Mouse (Mus musculus) embryonic facial prominence, embryonic 14.5 days (tissue): ENCODE data around the gene Fut8. TPM values are rescaled to one million over a fixed set of nuclear protein-coding genes. Genes with fewer than 3 reads are reported as not detected.

Experiments
- ATAC-seq: fragments of 200-750 bp; cut with Nextera tagmentation; 2 replicates; pipeline ENCODE4 v1.8.0; 2017; ENCODE audit warnings: low read depth, moderate number of reproducible peaks, moderate TSS enrichment
- DNase-seq: peaks from one replicate; pipeline ENCODE4 v3.0.0-alpha.2; 2015; ENCODE audit warnings: low spot score
- H3K27ac ChIP-seq: fragments of 300-500 bp; sonication (generic); replicated peaks from 2 replicates; pipeline ENCODE4 v1.5.1; 2014; ENCODE audit warnings: low read depth, mild to moderate bottlenecking, low read length, moderate library complexity
- H3K27me3 ChIP-seq: fragments of 300-500 bp; sonication (generic); replicated peaks from 2 replicates; pipeline ENCODE4 v1.6.1; 2014; ENCODE audit warnings: low read length; ENCODE audit not compliant: control insufficient read depth, insufficient read depth
- H3K36me3 ChIP-seq: fragments of 300-500 bp; sonication (generic); 2 replicates; pipeline ENCODE4 v1.6.1; 2014; ENCODE audit warnings: low read length, mixed read lengths; ENCODE audit not compliant: control insufficient read depth, insufficient read depth
- H3K4me1 ChIP-seq: fragments of 300-500 bp; sonication (generic); 2 replicates; pipeline ENCODE4 v1.6.1; 2014; ENCODE audit warnings: antibody characterized with exemption, low read length; ENCODE audit not compliant: control insufficient read depth, insufficient read depth
- H3K4me2 ChIP-seq: fragments of 300-500 bp; sonication (generic); 2 replicates; pipeline ENCODE4 v1.6.1; 2014; ENCODE audit warnings: low read depth, mild to moderate bottlenecking, low read length, moderate library complexity, mixed read lengths
- H3K4me3 ChIP-seq: fragments of 300-500 bp; sonication (generic); 2 replicates; pipeline ENCODE4 v1.5.1; 2014; ENCODE audit warnings: low read depth, mild to moderate bottlenecking, low read length
- H3K9ac ChIP-seq: fragments of 300-500 bp; sonication (generic); 2 replicates; pipeline ENCODE4 v1.6.1; 2014; ENCODE audit warnings: low read depth, mild to moderate bottlenecking, low read length, moderate library complexity, mixed read lengths
- H3K9me3 ChIP-seq: fragments of 300-500 bp; sonication (generic); 2 replicates; pipeline ENCODE4 v1.6.1; 2016; ENCODE audit warnings: low read length; ENCODE audit not compliant: control insufficient read depth
- WGBS: fragments of 180-500 bp; shearing (Covaris S2); extraction: QIAGEN DNeasy Blood & Tissue Kit; methylation state at CpG from one replicate; pipeline ENCODE4 v1.1.7; 2014; 5-methylcytosine and 5-hydroxymethylcytosine counted together
- polyA plus RNA-seq: library from polyadenylated mRNA; unstranded; fragments of >200 nt; fragmentation: Nextera tagmentation; extraction: Ambion mirVana; gene quantifications from 2 replicates; pipeline ENCODE4 v1.2.1, GENCODE M21; 2014

Gene Fut8
- polyA plus RNA-seq, 1 experiment from 2014 or later = 28.8 TPM

DNA sequence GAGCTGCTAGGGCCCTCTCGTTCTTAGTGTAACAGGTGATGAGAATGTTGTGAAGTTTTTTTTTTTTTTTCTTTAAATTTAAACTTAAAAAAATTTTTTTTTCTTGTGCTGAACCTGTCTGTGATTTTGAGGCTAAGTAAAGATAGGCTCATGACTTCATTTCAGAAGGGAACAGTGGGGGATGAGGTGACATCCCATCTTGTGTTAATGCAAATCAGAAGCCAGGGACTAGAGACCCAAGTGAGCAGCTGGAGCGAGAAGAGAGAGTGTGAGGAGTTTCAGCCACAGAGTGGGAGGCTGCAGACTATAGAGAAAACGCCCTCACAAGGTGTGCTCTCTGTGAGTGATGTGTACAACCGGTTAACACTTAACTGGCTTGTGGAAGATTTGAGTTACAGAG, 2.0 kb upstream of the Fut8 start:
- no peak overlapping the region for H3K9ac ChIP-seq
- ATAC-seq (no peak), DNase-seq (no peak)
- H3K27ac ChIP-seq = no peak overlapping the region
- no peaks in the 10 kb centered on the region for H3K36me3 ChIP-seq
- H3K4me1 ChIP-seq = peaks cover 8% of the 10 kb centered on the region; the same call in 1 of the 2 replicates
- no peaks in the 10 kb centered on the region for H3K27me3 ChIP-seq
- no peak overlapping the region for H3K4me2 ChIP-seq
- 59% methylated on average over 4 of the region's 4 CpGs for WGBS
- H3K9me3 ChIP-seq = no peaks in the 10 kb centered on the region
- no peak overlapping the region for H3K4me3 ChIP-seq

DNA sequence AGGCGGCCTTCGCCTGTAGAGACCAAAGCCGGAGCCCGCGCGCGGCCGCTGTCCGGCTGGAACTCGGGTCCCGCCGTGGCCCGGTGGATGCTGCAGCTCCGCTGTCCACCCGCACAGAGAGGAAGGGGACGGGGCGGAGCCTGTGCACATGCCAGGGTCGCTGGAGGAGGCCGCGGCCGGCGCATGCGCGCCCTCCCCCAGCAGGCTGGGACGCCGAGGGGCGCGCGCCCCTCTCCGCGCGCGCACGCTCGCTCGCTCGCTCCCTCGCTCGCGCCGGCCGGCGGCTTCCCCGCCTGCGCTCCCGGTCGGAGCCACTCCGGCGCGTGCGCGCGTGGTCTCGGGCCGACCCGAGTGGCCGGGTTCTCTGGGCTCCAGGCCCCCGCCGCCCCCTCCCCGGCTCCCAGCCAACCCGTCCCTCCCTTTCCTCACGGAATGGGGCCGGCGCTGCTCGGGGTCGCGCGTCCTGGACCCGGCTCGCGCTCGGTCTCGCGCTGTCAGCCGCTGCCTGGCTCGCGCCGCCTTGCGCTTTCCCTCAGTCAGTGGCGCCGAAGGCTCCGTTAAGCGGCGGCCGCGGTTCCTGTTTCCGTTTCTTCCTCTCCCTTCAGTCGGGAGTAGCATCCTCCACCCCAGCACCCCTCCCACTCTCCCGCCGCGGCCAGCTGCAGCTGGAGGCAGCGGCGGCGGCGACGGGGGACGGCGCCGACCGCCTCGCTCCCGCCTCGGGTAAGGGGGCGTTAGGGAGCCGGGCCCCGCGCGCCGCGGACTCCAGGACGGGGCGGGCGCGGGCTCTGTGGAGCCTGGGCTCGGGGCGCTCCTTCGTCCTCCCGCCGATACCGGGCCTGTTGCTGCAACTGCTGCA, 835 bp downstream of the Fut8 start:
- under 1% methylated on average over 19 of the region's 120 CpGs for WGBS

DNA sequence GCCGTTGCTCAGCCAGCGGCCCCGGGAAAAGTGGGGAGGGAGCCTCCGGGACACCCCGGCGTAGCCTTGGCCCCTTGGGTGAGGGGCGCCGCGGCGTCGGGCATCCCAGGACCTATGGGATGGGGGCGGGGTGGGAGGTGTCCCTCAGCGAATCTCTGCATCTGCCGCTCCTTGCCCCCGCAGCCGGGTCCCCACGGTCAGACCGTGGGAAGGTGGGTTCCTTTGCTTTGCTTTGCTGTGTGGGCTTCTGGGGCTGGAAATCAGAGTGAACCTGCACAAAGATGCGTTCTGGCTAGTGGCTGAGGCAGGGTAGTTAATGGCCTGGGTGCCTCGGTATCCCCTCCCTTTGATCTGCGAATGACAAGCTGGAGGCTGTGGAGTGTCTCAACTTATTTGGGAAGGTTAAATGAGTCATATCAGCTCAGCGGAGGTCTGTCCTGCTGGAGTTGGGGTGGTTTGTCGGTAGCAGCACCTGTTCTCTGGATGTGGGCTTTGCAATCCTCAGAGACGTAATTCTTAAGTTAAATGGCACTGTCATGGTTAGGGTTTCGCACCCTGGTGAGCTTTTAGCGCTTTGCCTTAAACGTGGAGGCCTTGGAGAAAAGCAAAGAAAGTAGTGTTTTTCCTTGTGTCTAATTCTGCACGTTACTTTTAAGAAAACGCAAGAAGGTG, 1.6 kb downstream of the Fut8 start:
- H3K36me3 ChIP-seq = no peaks in the 10 kb centered on the region
- no peak for ATAC-seq

More for the DNA sequence above, 835 bp downstream of the Fut8 start:
- H3K4me1 ChIP-seq = peaks cover 8% of the 10 kb centered on the region; the same call in 1 of the 2 replicates
- H3K27me3 ChIP-seq = no peaks in the 10 kb centered on the region
- H3K4me3 ChIP-seq = peak overlapping the region; percentile 71
- ATAC-seq = peak; percentile 97
- peak overlapping the region; percentile 89 for H3K9ac ChIP-seq
- H3K4me2 ChIP-seq = peak overlapping the region; percentile 94
- H3K36me3 ChIP-seq = no peaks in the 10 kb centered on the region
- H3K9me3 ChIP-seq = no peaks in the 10 kb centered on the region
- peak overlapping the region; percentile 91 for H3K27ac ChIP-seq
- DNase-seq = peak; percentile 96

DNA sequence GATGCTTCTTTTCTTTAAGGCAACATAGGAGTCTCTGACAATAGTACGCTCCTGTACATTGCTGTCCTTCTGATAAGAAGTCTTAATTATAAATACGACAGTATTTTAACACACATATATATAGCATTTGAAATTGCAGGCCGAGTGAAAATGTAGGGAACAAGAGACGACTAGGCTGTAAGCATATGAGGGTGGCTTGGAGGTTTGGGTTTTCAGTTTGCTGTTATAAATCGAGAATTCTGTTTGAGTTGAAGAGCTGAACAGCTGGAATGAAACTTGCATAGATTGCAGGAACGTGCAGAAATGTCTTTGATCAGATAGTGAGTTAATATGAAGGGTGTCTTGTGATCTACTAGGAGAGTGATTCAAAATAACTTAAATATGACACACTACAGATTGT, 2.4 kb downstream of the Fut8 start:
- H3K36me3 ChIP-seq = no peaks in the 10 kb centered on the region
- no peak overlapping the region for H3K9ac ChIP-seq
- 45% methylated on average over 6 of the region's 6 CpGs for WGBS
- no peak overlapping the region for H3K4me3 ChIP-seq
- peak overlapping the region; percentile 94; the same call in 1 of the 2 replicates for H3K4me2 ChIP-seq
- H3K4me1 ChIP-seq = peaks cover 8% of the 10 kb centered on the region; the same call in 1 of the 2 replicates
- ATAC-seq (no peak), DNase-seq (no peak)
- H3K27me3 ChIP-seq = no peaks in the 10 kb centered on the region
- no peak overlapping the region for H3K27ac ChIP-seq
- no peaks in the 10 kb centered on the region for H3K9me3 ChIP-seq

More for the DNA sequence above, 1.6 kb downstream of the Fut8 start:
- Histone ChIP-seq H3K4me3 (peak overlapping the region; percentile 71), H3K9ac (peak overlapping the region; percentile 89), H3K27me3 (no peaks in the 10 kb centered on the region), H3K4me2 (peak overlapping the region; percentile 94), H3K9me3 (no peaks in the 10 kb centered on the region), H3K27ac (peak overlapping the region; percentile 91), H3K4me1 (peaks cover 8% of the 10 kb centered on the region; the same call in 1 of the 2 replicates)
- 1% methylated on average over 29 of the region's 29 CpGs for whole genome bisulfite sequencing
- no peak for DNase-seq

DNA sequence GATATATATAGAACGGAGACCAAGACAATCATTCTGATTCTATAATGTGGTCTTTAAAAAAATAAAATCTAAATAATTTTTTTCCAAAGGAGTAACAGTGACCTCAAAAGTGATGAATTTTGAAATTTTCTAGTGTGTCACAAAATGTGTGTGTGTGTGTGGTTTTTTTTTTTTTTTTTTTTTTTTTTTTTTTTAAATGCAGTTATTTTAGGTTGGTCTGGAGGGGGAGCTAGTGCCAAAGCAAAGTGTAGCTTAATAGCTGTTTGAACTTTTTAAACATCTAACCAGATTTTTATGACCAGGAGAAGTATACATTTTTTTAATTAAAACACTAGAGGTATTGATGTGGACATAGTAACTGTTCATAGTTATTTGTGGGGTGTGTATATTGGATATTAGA, 2.9 kb downstream of the Fut8 start:
- peak; percentile 70 for DNase-seq
- Histone ChIP-seq H3K9ac (no peak overlapping the region), H3K27ac (no peak overlapping the region), H3K4me3 (no peak overlapping the region), H3K36me3 (no peaks in the 10 kb centered on the region), H3K4me2 (no peak overlapping the region), H3K9me3 (no peaks in the 10 kb centered on the region), H3K4me1 (peaks cover 8% of the 10 kb centered on the region; the same call in 1 of the 2 replicates), H3K27me3 (no peaks in the 10 kb centered on the region)
- 55% methylated on average over 1 of the region's 1 CpGs for WGBS
- ATAC-seq = no peak

DNA sequence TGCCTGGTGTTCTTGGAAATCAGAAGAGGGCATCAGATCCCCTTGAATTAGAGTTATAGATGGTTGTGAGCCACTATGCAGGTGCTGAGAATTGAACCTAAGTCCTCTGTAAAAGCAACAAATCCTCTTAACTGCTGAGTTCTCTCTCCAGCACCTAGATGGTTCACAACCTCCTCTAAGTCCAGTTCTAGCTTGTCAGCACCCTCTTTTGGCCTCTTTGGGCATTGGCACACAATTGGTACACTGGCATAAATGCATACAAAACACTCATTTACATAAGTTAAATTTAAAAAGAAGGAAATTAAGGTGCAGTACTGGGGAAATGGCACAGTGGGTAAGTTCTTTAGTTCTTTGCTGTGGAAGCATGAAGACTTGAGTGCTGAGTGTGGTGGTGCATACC, 24.7 kb downstream of the Fut8 start:
- H3K9ac ChIP-seq = no peak overlapping the region
- no peak for DNase-seq
- no peak for ATAC-seq
- H3K4me2 ChIP-seq = no peak overlapping the region
- H3K9me3 ChIP-seq = no peaks in the 10 kb centered on the region
- no peaks in the 10 kb centered on the region for H3K4me1 ChIP-seq
- H3K4me3 ChIP-seq = no peak overlapping the region
- no peaks in the 10 kb centered on the region for H3K36me3 ChIP-seq
- H3K27me3 ChIP-seq = no peaks in the 10 kb centered on the region
- H3K27ac ChIP-seq = no peak overlapping the region

DNA sequence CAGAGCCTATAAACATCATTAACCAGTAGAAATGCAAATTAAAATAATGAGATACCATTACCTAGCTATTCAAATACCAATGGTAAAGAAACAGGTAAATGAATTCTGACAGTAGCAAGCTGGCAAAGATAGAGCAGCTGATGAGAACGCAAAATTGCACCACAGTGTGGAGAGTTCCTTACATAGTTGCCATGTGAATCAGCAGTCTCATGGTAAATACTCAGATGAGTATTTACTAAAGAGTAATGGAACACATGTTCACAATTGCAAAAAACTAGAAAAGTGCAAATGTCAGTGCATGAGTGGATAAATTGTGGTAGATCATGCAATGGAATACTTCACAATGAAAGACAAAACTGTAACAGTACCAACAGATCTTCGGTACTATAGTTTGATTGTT, 25.9 kb downstream of the Fut8 start:
- 82% methylated on average over 2 of the region's 2 CpGs for WGBS
- DNase-seq = no peak

DNA sequence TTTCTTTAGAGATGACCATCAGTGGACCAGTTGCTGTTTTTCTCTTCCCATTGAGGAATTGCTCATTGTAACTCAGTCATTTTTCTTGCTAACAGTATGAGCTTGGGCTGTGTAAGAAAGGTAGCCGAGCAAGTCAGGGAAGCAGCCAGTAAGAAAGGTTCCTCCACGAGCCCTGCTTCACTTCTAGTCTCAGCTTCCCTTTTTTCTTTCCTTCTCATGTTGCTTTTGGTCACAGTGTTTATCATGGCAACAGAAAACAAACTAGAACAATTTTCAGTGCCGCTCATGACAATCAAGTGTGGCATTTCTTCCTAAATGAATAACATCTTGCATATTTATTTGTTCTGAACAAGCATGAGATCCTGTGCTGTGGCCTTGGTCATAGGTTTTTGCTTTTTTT, 32.8 kb downstream of the Fut8 start:
- 62% methylated on average over 3 of the region's 3 CpGs for WGBS

More for the DNA sequence above, 25.9 kb downstream of the Fut8 start:
- Histone ChIP-seq H3K36me3 (no peaks in the 10 kb centered on the region), H3K9ac (no peak overlapping the region), H3K4me3 (no peak overlapping the region), H3K4me1 (no peaks in the 10 kb centered on the region), H3K4me2 (no peak overlapping the region), H3K27ac (no peak overlapping the region), H3K27me3 (no peaks in the 10 kb centered on the region), H3K9me3 (no peaks in the 10 kb centered on the region)
- ATAC-seq = no peak

More for the DNA sequence above, 32.8 kb downstream of the Fut8 start:
- ATAC-seq (no peak), DNase-seq (no peak)
- Histone ChIP-seq H3K4me2 (no peak overlapping the region), H3K9me3 (no peaks in the 10 kb centered on the region), H3K4me3 (no peak overlapping the region), H3K27ac (no peak overlapping the region), H3K4me1 (no peaks in the 10 kb centered on the region), H3K36me3 (no peaks in the 10 kb centered on the region), H3K9ac (no peak overlapping the region), H3K27me3 (no peaks in the 10 kb centered on the region)
